Mouse (Mus musculus): ENCODE data around the gene Rab25. TPM values are rescaled to one million over a fixed set of nuclear protein-coding genes. Genes with fewer than 3 reads are reported as not detected.
A peak's percentile ranks its signal among the peaks of the same experiment; 100 is the strongest.

The Rab25 gene
- polyA plus RNA-seq, 1 experiment from 2014 or later, result 22.1 TPM

GRCm38 (mm10) chr3:88535527-88535926 lies 12.6 kb downstream of the Rab25 start:
- peaks cover 26% of the 10 kb centered on the region for H3K4me1 ChIP-seq (ENCODE audit: insufficient read depth)

GRCm38 (mm10) chr3:88535005-88535404 lies 13.1 kb downstream of the Rab25 start:
- Histone ChIP-seq H3K9me3 (ENCODE audit: low read depth, low read length) (no peaks in the 10 kb centered on the region), H3K27me3 (ENCODE audit: insufficient read depth, low read length) (no peaks in the 10 kb centered on the region), H3K9ac (peak overlapping the region; percentile 99), H3K27ac (ENCODE audit: low read depth) (peak overlapping the region; percentile 16; the same call in 1 of the 2 replicates), H3K4me1 (ENCODE audit: insufficient read depth) (peaks cover 28% of the 10 kb centered on the region), H3K4me3 (ENCODE audit: low read depth, low read length) (peak overlapping the region; percentile 90), H3K4me2 (peak overlapping the region; percentile 86), H3K36me3 (ENCODE audit: insufficient read depth) (peaks cover 45% of the 10 kb centered on the region)
- ATAC-seq (ENCODE audit: insufficient read depth), result no peak
- 16% methylated on average over 3 of the region's 3 CpGs for WGBS
- no peak for TF ChIP-seq CTCF (IDR thresholded peaks at IDR 0.05; ENCODE audit: low read depth)
- DNase-seq, result no peak

More at GRCm38 (mm10) chr3:88535527-88535926, 12.6 kb downstream of the Rab25 start:
- peak overlapping the region; percentile 90 for H3K4me3 ChIP-seq (ENCODE audit: low read depth, low read length)
- no peaks in the 10 kb centered on the region for H3K27me3 ChIP-seq (ENCODE audit: insufficient read depth, low read length)
- H3K27ac ChIP-seq (ENCODE audit: low read depth), result peak overlapping the region; percentile 69; the same call in 1 of the 2 replicates
- peaks cover 51% of the 10 kb centered on the region for H3K36me3 ChIP-seq (ENCODE audit: insufficient read depth)
- no peaks in the 10 kb centered on the region for H3K9me3 ChIP-seq (ENCODE audit: low read depth, low read length)
- TF ChIP-seq CTCF (IDR thresholded peaks at IDR 0.05; ENCODE audit: low read depth), result no peak
- WGBS, result 43% methylated on average over 4 of the region's 4 CpGs
- DNase-seq (no peak), ATAC-seq (ENCODE audit: insufficient read depth) (no peak)
- peak overlapping the region; percentile 86 for H3K4me2 ChIP-seq
- H3K9ac ChIP-seq, result peak overlapping the region; percentile 99

- WGBS, result 4% methylated on average over 5 of the region's 5 CpGs
- peaks cover 36% of the 10 kb centered on the region for H3K36me3 ChIP-seq (ENCODE audit: insufficient read depth)
- peak overlapping the region; percentile 90 for H3K4me3 ChIP-seq (ENCODE audit: low read depth, low read length)
- H3K4me2 ChIP-seq, result peak overlapping the region; percentile 86
- no peaks in the 10 kb centered on the region for H3K27me3 ChIP-seq (ENCODE audit: insufficient read depth, low read length)
- no peak for TF ChIP-seq CTCF (IDR thresholded peaks at IDR 0.05; ENCODE audit: low read depth)
- H3K4me1 ChIP-seq (ENCODE audit: insufficient read depth), result peaks cover 35% of the 10 kb centered on the region
- no peaks in the 10 kb centered on the region for H3K9me3 ChIP-seq (ENCODE audit: low read depth, low read length)
- peak overlapping the region; percentile 99 for H3K9ac ChIP-seq
- ATAC-seq (ENCODE audit: insufficient read depth) (no peak), DNase-seq (no peak)
- H3K27ac ChIP-seq (ENCODE audit: low read depth), result peak overlapping the region; percentile 98
Measured at GRCm38 (mm10) chr3:88533706-88534105, 14.4 kb downstream of the Rab25 start.

- H3K4me3 ChIP-seq (ENCODE audit: low read depth, low read length), result peak overlapping the region; percentile 90
- H3K4me1 ChIP-seq (ENCODE audit: insufficient read depth), result peaks cover 35% of the 10 kb centered on the region
- peaks cover 28% of the 10 kb centered on the region for H3K36me3 ChIP-seq (ENCODE audit: insufficient read depth)
- 0% methylated on average over 40 of the region's 40 CpGs for WGBS
- DNase-seq (peak; percentile 77), ATAC-seq (ENCODE audit: insufficient read depth) (peak; percentile 32)
- H3K27me3 ChIP-seq (ENCODE audit: insufficient read depth, low read length), result no peaks in the 10 kb centered on the region
- H3K27ac ChIP-seq (ENCODE audit: low read depth), result peak overlapping the region; percentile 98
- H3K9me3 ChIP-seq (ENCODE audit: low read depth, low read length), result no peaks in the 10 kb centered on the region
- peak overlapping the region; percentile 99 for H3K9ac ChIP-seq
- no peak for TF ChIP-seq CTCF (IDR thresholded peaks at IDR 0.05; ENCODE audit: low read depth)
- H3K4me2 ChIP-seq, result peak overlapping the region; percentile 86
Measured at GRCm38 (mm10) chr3:88532689-88533511, 15.2 kb downstream of the Rab25 start.

- H3K4me3 ChIP-seq (ENCODE audit: low read depth, low read length), result peak within 1 kb of the TSS; percentile 90
- peak within 1 kb of the TSS; percentile 99 for H3K9ac ChIP-seq
- ATAC-seq (ENCODE audit: insufficient read depth), result peak; percentile 3
- H3K36me3 ChIP-seq (ENCODE audit: insufficient read depth), result peaks cover 22% of the 10 kb centered on the region
- no peaks in the 10 kb centered on the region for H3K9me3 ChIP-seq (ENCODE audit: low read depth, low read length)
- DNase-seq, result peak; percentile 53
- H3K27ac ChIP-seq (ENCODE audit: low read depth), result peak within 1 kb of the TSS; percentile 98
- peaks cover 35% of the 10 kb centered on the region for H3K4me1 ChIP-seq (ENCODE audit: insufficient read depth)
- peak within 1 kb of the TSS; percentile 86 for H3K4me2 ChIP-seq
- no peaks in the 10 kb centered on the region for H3K27me3 ChIP-seq (ENCODE audit: insufficient read depth, low read length)
- under 1% methylated on average over 12 of the region's 31 CpGs for WGBS
- no peak for TF ChIP-seq CTCF (IDR thresholded peaks at IDR 0.05; ENCODE audit: low read depth)
Measured at GRCm38 (mm10) chr3:88532299-88532674, 15.8 kb downstream of the Rab25 start, which contains the start of gene Mex3a. Gene Mex3a (plus strand): TSS chr3:88532395.

- Histone ChIP-seq H3K9me3 (ENCODE audit: low read depth, low read length) (no peaks in the 10 kb centered on the region), H3K4me2 (peak overlapping the region; percentile 86), H3K9ac (peak overlapping the region; percentile 99), H3K27ac (ENCODE audit: low read depth) (peak overlapping the region; percentile 98), H3K36me3 (ENCODE audit: insufficient read depth) (peaks cover 15% of the 10 kb centered on the region), H3K4me3 (ENCODE audit: low read depth, low read length) (peak overlapping the region; percentile 90), H3K27me3 (ENCODE audit: insufficient read depth, low read length) (no peaks in the 10 kb centered on the region), H3K4me1 (ENCODE audit: insufficient read depth) (peaks cover 29% of the 10 kb centered on the region)
- WGBS, result under 1% methylated on average over 59 of the region's 63 CpGs
- peak; percentile 81 for ATAC-seq (ENCODE audit: insufficient read depth)
- TF ChIP-seq CTCF (IDR thresholded peaks at IDR 0.05; ENCODE audit: low read depth), result no peak
- DNase-seq, result peak; percentile 92
Measured at GRCm38 (mm10) chr3:88531348-88532298, 16.5 kb downstream of the Rab25 start.

All from lung, embryonic 14.5 days (tissue).